Mouse (Mus musculus): ENCODE data around the gene Tmem234.
"Not testable (repeated sequence)": the region's sequence is repeated elsewhere in the genome, so short reads cannot be mapped to it uniquely, and the experiment has no call there.

The Tmem234 gene

DNA sequence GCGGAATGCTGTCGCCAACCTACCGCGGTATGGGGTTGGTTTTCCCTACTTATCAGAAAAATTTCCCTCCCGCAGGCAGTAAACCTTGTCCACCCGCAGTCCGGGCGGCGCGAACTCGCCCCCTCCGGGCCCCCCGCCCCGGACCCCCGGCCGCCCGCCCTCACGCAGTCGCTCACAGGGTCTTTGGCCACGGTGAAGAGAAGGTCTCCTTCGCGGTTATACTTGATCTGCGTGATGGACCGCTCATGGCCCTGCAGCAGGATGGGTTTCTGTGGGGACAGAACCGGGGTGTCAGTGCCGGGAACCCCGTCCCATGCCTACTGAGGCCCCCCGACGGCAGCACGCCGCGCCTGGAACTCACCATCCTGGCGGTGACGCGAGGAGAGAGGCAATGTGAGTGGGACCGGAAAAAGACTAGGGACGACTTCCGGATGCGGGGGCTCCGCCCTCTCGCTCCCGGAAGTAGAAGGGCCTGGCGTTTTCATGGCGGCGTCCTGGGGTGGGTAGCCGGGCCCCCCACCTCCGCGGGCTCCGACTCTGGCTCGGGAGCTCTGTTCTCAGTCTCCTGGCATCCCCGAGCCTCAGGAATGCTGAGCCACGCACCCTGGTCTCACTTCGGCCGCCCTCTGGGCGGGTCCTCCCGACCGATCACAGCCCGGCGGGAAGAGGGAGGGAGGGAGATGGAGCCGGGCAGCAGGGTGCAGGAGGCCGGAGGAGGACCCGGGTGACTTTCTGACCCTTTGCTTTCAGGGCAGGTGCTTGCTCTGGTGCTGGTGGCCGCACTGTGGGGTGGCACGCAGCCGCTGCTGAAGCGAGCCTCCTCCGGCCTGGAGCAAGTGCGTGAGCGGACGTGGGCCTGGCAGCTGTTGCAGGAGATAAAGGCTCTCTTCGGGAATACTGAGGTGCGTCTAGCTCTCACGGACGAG lies at the start of gene Tmem234, which contains the start of gene Eif3i:
Gene Tmem234 (plus strand): TSS at position 436 of the 926 bp plus-strand sequence.
Gene Eif3i (minus strand): TSS at position 416 of the 926 bp plus-strand sequence.
- peak; percentile 78 to 85 for DNase-seq

GRCm38 (mm10) chr4:129554512-129554911 lies 46.0 kb upstream of the Tmem234 start:
- not testable (repeated sequence) for DNase-seq

DNA sequence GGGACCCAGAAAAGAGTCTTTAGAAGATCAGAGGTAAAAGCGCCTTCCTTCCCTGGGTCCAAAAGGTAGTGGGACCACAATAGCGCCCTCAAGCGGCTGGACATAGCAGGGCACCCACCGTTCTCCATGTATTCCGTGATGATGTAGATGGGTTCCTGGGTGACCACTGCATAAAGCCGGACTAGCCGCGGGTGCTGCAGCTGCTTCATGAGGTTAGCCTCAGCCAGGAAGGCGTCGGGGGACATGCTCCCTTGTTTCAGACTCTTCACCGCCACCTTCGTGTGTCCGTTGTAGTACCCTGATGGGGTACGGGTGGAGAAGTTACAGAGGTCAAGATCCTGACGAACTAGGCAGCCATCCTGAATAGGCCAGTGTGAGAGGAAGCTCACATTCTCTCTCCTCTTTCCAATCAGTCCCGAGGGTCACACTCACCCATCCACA lies 45.0 kb upstream of the Tmem234 start:
- peak; percentile 44 to 59 for DNase-seq

DNA sequence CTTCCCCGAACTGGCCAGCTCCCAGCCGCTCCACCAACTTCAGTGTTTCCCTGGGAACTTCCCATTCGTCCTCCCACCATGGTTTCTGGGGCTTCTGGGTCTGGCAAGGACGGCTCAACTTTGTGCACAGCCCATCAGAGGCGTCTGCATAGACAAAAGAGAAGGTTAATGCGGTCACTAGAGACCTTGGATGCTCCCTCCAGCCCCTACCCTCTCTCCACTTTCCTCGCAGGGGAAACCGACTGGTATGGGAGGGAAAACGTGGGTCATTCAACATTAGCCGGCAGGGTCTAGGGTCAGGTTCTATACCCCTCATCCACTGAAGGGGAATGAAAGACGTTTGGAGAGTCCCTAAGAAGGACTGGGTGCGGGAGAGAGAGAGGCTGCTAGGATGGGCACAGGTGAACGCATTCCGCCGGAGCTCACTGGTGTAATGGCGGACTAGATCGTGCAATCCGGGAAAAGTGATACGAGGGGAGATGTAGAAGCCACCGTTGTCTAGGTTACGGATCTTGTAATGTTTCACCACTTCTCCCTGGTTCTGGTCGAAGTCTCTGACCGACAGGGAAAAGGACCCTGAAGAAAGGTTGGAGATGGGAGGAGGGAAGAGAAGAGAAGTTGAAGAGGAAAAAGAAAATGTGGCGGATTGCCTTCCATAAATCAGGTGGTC lies 44.5 kb upstream of the Tmem234 start:
- no peak for DNase-seq

- DNase-seq: peak; percentile 85 to 90
Measured at GRCm38 (mm10) chr4:129556532-129557223, 43.8 kb upstream of the Tmem234 start.

DNA sequence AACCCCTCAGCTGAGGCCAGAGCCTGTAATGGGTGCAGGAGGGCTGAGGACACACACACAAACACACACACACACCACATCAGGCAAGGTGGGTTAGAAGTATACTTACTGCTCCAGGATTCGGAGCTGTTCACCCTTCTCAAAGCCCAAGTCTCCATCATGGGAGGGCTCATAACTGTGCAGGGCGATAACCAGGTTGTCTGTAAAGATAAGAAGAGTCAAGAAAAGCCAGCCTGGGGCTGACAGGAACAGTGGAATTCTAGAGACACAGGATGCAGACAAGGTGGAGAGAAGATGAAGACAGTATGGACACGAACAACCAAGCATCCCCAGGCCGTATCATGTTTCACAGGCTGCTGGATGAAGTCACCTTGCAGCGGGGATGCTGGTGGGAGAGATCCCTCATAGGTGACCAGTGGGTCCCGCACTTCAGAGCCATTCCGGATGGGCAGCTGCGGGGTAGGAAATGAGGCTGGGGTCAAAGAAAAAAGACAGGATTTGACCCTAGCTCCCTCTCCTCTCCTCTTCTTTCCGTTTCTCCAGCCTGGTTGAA lies 43.1 kb upstream of the Tmem234 start:
- DNase-seq: no peak

DNA sequence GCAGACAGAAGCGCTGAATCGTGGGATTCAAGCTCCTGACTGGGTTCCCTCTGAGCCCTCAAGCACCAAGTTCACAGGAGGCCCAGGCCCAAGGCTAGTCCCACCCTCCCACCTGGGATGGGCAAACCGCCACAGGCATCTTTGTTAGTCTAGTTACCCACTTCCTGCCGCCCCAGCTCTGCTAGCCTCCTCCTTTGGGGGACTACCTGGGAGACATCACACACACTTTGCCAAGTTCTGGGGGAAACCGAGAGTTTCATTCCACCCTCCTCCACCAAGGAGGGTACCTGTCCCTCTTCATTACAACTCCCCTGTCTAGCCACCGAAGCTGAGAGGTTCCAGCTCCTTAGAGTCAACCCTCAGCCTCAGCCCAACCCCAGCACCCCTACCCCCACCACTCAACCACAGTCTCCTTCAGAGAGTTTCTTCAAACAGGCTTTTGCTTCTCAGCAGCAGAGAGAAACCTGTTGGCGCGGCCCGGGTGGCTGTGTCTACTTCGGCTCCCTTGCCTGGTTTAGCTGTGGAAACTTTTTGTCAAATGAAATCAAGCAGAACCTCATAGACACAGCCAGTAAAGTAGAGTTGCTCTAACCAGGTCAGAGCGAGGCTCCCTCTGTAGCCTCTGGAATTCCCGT lies 42.0 kb upstream of the Tmem234 start:
- DNase-seq: no peak

DNA sequence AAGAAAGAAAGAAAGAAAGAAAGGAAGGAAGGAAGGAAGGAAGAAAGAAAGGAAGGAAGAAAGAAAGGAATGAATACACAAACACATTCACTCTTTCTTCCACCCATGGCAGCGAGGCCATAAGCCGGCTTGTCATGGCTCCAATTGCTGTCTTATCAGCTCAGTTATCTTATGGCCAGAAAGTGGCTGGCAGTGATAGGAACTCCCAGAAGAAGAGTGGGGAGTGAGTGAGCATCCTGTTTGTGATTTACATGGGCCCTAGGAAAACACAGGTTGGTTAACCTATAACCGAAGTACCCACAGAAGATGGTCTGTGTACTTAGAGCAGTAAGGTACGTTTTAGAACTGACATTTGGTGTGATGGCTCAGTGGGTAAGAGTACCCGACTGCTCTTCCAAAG lies 39.3 kb upstream of the Tmem234 start:
- DNase-seq: no peak

DNA sequence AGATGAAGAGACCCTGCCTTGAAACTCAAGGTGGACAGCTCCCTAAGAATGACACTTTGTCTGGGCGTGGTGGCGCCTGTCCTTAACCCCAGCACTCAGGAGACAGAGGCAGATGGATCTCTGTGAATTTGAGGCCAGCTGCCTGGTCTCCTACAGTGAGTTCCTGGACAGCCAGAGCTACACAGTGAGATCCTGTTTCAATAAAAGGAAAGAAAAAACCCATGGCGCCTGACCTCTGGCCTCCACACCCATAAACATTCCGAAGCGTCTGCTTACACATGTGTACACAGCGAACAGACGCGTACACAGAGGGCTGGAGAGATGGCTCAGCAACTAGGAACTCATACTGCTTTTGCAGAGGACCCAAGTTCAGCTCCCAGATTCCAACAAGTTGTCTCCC lies 36.8 kb upstream of the Tmem234 start:
- no peak for DNase-seq

- DNase-seq: no peak
Measured at GRCm38 (mm10) chr4:129565139-129565538, 35.3 kb upstream of the Tmem234 start.

GRCm38 (mm10) chr4:129568366-129568765 lies 32.1 kb upstream of the Tmem234 start:
- DNase-seq: no peak

DNA sequence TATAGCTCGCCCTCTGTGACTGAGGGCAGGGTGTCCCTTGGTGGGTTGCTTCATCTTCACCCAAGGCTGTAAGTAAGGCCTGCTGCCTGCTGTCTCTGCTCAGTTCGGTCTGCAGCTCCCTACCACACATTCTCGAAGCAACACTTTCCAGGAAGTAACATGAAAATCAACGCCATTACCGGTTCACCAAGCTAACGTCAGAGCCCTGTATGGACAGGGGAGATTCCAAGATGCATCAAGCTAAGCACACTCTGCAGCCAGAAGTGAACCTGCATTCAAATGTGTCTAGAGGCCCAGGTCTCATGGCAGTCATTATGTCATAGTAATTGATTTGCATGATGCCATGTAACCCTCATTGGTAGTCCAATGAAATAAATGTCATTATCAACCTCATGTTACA lies 30.4 kb upstream of the Tmem234 start:
- DNase-seq: no peak

GRCm38 (mm10) chr4:129571551-129572084 lies 28.9 kb upstream of the Tmem234 start:
- no peak for DNase-seq

DNA sequence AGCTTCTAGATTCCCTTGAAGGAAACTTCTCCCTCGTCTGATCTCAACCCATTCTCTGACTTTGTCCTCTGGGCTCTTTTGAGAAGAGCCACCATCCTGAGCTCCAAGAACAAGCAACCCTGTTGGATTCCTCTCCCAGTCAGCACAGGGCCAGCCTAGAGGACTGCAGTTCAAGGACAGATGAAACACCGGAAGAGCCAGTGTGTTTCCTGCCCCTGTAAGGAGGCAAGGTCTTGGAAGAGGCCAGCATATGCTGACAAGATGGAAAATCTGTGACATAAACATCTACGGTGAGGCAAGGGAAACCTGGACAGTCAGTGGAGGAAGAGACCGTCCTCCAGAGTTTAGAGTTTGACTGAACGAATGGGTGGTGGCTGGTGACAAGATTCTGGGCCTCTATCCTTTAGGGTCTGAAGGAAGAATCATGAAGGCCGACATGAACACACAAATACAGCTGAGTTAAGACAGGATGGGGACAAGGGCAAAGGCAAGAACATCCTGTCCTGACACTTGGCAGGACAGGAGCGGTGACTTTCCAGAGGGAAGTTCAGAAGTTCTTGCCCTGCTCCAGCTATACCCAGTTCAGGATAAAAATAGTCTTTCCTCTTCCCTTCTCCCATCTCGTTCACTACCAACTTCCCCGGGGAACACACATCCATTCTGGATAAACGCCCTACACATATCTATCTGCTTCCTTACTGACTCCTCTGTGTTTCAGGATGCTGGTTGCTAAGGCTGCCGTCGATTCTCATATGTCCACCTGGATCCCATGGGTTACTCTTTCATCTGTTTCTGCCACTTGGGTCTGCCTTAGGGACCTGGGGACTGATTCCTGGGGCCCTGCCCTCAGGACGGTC lies 28.0 kb upstream of the Tmem234 start:
- peak in 1 of 2 experiments; percentile 17 for DNase-seq

DNA sequence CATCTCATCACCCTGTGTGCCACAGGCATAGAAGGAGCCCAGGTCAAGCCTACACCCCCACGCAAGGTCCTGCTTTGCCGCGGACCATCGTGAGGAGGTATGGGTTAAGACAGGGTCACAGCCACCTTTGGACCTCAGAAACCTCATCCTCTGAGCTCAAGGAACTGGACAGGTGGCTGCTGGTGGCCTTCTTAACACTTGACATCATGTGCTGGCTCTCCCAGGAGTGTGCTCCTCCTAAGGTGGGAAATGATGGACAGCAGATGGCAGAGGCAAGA lies 27.4 kb upstream of the Tmem234 start:
- DNase-seq: no peak

DNA sequence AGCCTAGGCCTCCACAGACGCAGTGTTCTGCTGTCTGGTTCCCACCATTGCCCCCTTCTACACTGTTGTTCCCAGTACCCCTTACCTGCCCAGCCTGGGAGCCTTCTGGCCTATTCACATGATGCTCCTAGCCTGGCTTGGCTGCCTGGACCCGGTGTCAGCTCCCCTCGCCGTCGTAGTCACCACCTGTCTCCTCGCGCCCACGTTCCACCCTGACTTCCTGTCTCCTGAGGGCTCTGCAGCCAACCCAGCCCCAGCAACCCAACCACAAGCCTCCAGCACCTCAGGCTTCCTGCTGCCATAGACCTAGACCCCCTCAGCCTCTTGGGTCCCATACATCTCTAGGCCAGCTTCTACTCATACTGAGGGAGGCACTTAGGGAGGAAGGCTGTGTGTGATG lies 27.0 kb upstream of the Tmem234 start, which contains the start of gene Lck:
Gene Lck (minus strand): TSS at position 212 of the 400 bp plus-strand sequence.
- no peak for DNase-seq

DNA sequence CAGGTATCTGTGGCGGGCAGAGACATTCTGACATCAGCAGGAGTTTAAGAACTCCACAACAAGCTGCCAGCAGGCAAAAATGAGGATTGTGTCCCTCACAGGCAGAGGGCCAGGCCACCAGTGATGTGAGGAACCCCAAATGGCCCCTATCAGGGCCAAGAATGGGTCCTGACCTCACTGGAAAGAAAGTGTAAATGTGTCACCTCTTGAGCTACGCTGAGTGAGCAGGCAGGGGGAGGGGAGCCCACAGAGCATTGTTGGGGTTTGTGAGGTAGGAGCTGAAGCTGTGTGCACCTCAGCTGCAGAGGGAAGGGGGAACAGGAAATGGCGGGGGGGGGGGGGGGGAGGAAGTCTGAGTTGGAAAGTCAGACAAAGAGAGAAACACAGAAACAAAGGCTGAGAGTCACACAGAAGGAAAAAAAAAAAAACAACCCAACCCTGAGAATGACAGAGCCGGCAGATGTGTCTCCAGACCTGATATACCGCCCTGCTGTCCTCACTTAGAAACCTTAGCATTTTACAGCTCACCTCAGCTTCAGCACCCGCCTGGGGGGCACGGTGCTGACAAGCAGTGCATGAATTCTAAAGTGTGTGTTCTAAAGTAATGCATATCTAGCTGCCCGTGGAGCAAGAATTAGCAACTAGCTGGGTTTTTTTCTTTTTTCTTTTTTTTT lies 25.2 kb upstream of the Tmem234 start:
- peak in 1 of 2 experiments; percentile 24 for DNase-seq

DNA sequence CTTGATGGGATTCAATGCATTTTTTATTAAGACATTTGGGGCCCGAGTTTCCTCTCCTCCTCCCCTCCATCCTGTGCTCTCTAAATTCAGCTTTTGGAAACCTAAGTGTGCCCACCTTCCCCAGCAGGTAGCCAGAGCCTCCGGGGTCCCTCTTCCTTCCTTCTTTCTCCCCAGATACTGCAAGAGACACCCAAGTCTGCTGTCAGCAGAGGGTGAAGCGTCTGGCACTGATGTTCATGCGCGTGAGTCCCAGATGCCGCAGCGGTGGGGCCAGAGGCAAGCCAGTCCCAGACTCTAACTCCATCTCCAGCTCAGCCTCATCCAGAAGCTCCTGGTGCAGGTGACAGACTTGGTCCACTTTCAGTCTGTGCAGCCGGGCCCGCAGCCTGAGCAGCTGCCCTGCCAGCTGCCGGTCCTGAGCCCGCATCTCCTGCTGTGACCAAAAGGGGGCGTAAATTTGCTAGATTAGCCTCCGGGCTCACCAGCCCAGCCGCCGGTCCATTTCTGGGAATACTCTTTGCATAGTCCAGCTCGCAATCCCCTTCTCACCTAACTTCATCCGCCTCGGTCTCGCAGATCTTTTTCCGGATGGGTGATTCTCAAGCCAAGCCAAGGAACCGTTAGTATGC lies 23.5 kb upstream of the Tmem234 start:
- peak; percentile 59 to 78 for DNase-seq

DNA sequence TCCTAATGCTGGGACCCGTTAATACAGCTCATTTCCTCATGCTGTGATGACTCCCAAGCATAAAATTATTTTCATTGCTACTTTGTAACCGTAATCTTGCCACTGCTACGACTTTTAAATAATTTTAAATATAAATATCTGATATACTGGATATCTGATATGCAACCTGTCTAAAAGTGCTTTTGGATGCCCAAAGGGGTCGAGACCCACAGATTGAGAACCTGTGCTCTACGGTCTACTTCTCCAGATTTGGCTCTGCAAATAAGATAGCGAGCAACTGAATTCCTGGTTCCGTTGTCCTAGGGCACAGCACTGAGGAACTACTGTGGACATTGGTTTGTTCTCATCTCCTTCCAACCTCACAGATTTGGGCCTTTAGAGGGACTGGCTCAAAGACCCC lies 22.8 kb upstream of the Tmem234 start:
- no peak for DNase-seq

DNA sequence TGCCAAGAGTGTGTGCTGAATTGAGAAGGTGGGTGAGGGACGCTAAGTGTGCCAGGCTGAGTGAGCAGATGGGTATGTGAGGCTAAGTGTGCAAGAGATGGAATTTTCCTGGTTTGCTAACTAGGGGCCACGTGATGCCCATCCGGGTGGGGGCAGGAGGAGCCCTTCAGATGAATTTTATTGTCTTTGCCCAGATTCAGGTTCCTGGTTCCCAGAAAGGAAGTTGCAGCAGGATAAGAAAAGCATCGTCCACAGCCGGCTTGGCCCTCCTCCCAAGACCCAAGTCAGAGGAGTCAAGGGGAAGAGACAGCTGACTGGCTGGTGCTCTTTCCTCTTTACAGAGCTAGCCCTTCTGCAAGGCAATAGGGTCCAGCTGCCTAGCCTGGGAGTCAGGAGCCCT lies 22.0 kb upstream of the Tmem234 start, which contains the start of gene Fam167b:
Gene Fam167b (minus strand): TSS at position 84 of the 400 bp plus-strand sequence.
- peak; percentile 69 to 70 for DNase-seq
